Mouse (Mus musculus) urinary bladder, postnatal 4 days (tissue): ENCODE data around the gene Prkca.

ENCODE experiments used
- DNase-seq, 2 experiments: peaks; one replicate each; pipeline ENCODE4 v3.0.0; 2021 to 2022; ENCODE audit warnings: low spot score in 2 of 2

Gene Prkca

GRCm38 (mm10) chr11:108162110-108162509 is 181.6 kb downstream of the Prkca start:
- no peak for DNase-seq

DNA sequence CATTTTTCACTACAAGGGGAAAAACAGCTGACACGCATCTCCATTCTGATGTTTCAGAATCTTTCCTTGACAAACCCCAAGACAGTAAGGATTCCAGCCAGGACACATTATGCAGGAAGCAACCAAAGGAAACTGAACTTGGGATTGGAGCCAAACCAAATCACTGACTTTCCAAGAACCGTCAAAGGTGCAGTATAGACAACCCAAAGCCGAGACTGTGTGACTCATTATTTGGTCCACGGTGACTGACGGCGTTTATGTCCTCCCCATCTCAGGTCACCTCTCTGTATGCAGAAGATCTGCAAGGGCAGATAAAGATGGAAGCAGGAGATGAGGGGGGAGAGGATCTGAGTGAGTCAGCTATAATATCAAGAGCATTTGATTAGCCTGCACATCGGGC is 183.7 kb downstream of the Prkca start:
- DNase-seq: no peak

DNA sequence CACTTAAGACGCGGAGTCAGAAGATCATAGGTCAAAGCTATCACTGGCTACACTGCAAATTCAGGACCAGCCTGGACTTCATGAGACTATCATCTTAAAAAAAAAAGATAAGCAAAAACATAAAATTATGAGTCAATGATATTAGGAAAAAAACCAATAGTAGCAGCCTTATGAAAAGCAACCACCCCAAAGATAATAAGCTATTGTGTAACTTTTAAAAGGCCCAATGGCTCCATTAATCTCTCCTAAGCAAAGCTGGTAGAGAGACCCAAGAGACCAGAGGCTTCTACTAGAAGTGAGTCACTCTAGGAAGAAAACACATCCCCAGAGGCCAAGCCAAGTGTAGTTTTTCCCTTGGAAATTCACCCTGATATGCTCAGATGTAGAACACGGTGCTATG is 185.7 kb downstream of the Prkca start:
- DNase-seq: no peak

DNA sequence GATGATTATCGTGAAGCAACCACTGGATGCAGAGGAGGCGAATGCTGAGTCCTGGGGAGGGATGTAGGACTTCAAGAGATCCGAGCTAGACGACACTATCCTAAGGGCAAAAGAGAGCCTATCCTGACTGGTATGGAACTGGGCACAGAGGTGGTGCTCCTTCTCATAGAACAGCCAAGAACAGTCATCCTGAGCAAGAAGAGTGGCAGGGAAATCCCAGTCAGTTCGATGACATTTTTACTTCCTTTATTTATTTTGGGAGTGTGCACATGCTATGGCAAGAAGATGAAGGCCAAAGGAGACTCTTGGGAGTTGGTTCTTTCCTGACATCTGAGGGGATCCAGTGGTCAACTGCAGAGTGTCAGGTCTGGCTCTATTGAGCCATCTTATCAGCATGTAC is 186.7 kb downstream of the Prkca start:
- no peak for DNase-seq

DNA sequence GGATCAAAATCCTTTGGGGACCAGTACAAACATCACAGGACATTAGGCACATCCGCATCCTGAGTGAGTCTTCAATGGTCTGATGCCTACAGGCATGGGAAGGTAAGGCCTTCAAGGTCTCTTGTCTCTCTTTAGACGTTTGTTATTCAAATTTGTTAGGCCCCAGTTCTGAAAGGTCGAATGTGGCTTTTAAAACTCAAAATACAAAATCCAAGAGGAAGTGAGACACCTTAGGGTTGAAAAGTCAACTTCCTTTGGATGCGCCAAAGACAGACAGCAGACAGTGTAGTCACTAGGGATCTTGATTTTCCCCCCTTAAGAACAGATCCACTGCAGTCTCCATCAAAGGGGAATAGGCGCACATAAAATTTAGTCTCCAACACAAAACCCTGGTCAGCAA is 187.6 kb downstream of the Prkca start:
- no peak for DNase-seq

- DNase-seq: no peak
These were observed 188.6 kb downstream of the Prkca start for GRCm38 (mm10) chr11:108155088-108155580.

DNA sequence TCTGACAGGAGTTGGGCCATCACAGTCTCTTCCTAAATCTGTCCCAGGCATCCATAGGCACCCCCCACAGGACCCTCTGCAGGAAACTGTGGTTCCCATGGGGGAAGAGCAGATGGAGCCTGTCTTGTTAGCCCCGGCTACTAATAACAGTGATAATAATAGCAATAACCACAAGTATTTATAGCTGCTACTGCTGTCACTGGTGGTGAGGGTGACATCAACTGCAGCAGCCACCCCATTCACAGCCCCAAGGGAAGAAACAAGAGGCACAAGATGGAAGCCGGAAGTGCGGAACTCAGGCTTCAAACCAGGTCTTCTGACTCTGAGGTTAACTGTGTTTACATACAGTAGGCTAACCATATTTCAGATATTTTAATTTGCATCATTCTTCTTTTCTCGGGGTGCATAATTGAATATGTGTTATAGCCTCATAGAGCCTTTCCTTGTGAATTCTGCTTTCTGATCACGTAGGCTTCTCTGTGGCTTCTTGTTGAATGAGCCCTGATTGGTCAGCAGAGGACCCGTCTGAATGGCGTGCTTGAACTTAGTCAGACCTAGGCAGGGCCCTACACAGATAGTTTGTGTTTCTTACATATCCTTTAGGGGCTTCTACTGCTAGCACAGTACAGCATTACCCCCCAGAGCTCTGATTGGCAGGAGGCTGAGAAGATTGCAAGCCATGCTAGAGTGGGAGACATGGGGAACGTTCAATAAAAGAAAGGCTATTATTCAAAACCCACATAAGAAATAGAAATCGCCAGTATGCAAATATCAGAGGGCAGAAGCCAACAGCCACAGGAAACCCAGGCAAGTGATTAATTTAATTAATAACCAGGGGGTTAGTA is 189.5 kb downstream of the Prkca start:
- DNase-seq: no peak

DNA sequence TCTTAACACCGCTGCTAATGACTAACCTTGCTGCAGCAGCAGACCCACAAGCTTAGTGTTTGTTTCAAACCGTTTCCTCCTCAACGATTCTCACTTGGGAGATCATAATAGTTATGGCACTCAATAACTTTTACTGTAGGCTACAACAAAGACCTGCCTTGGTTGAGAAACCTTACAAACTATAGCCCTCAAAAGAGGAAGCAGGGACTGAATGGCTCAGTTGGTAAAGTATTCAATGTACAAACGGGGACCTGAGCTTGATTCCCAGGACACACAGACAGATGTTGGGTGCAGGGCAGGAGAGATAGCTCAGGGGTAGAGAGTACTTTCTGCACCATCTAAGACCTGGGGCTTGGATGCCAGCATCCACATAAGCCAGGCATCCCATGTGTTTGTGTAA is 191.1 kb downstream of the Prkca start:
- DNase-seq: no peak

DNA sequence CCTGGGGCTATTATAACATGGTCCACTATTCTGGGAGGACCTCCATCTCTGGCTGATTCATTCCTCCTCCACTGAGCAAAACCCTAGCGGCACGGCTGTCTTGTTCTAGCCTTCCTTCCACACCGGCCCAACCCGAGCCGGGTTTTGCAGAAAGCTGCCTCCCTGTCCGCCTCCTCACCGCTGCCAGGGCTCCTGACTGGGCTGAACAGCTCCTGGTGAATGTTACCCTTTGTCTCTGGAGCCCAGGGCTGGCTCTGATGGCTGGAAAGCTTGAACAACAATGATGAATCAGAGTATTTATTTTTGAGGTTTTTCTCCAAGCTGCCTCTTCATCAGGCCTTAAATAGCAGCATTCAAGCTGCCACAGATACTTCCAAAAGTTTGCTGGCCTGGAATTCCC is 193.3 kb downstream of the Prkca start:
- DNase-seq: peak in 1 of 2 experiments; percentile 64

GRCm38 (mm10) chr11:108149187-108149586 is 194.5 kb downstream of the Prkca start:
- DNase-seq: no peak

- no peak for DNase-seq
These were observed 195.2 kb downstream of the Prkca start for GRCm38 (mm10) chr11:108148491-108148890.

DNA sequence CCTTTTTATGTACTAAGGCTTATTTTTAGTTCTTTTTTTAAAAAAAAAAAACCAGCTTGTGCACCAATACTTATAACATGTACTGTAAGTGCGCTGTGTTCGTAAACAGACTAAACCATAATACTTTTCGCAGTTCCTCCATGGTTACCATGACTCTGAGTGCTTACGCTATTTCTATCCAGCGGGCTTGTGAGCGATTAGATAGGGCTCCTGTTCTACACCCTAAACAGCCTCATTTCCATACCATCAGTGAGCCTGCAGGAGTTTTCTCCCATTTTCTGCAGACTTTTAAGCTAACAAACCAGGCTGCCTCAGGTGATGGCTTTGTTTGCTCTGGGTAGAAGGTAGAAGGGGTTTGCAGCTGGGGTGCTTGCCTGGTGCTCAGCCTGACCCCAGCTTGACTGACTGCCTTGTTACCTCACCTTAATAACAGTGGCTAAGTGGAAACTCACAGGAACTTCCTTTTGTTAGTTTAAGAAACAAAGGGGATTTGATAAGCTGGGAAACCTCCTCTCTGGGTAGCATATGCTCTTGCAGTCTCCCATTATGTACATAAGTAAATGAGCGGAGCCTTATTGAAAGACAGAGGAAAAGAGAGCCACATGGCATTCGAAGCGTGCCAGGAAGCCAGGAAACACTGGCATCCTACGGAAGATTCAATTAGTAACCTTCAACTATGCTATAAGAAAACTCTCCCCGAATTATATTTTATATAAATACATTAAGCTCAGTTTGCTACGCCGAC is 197.8 kb downstream of the Prkca start:
- DNase-seq: no peak

DNA sequence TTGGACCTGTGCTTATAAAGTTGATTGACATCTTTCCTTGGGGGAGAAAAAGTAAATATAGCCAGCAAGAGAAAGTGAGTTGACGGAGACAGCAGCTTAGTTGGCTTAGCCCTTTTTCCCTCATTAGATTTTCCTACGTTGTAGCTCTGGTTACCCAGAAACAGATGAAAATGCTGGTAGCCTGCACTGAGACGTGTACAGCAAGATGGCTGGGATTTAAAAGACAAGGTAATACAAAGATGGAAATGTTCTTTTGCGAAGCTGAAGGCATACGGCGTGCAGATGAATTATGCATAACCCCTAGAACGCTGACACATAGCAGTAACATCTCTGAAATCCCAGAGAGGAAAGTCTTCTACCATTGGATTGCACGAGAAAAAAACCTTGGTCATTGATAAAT is 198.6 kb downstream of the Prkca start:
- no peak for DNase-seq

- DNase-seq: no peak
These were observed 200.0 kb downstream of the Prkca start for GRCm38 (mm10) chr11:108143739-108144138.

GRCm38 (mm10) chr11:108140028-108140427 is 203.7 kb downstream of the Prkca start:
- DNase-seq: peak in 1 of 2 experiments; percentile 67

DNA sequence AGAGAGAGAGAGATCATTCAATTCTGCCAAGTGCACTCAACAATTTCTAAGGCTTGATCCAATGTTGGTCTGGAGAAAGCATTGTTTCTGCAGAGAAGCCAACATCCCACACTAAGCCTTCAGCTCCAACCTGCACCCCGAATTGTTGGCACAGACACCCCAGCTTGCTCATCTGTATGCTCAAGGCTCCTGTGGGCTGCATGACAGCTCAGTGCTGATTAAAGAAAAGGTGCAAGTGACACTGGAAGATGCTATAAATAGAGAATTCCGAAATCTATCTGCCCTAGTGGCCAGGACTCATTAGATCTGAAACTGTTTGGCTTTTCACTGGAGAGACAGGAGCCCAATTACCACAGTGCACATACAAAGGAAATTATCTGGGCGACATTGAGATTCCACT is 207.4 kb downstream of the Prkca start:
- DNase-seq: no peak

DNA sequence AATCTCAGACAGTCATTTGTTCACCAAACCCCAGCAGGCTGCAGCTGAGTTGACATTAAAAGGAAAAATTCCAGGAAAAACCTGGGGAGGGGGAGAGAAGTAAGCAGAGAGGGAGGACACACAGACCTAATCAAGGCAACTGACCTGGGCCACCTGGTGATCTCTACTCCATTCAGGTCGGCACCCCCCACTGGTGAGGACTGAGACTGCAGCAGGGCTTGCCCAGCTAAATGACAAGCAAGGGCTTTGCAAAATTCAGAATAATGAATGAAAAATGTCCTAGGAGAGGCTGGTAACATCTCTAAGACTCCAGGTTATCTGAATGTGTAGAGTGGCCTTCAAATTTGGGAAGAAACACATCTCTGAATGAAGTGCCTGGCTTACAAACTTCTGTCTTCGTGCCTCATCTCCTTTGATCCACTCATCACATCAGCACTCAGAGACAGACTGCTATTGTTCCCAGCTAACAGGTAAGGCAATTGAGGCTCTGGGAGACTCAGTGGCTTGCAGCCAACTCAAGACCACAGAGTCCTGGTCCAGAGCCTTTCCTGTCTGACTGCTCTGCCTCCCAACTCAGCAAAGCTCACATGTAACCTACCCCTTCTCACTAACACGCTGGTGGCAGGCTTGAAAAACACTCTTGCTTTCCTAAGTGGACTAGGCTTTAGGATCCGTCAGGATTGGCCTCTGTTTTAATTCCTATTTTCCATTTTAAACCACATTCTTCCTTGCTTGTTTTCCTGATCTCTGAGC is 208.1 kb downstream of the Prkca start:
- DNase-seq: no peak

DNA sequence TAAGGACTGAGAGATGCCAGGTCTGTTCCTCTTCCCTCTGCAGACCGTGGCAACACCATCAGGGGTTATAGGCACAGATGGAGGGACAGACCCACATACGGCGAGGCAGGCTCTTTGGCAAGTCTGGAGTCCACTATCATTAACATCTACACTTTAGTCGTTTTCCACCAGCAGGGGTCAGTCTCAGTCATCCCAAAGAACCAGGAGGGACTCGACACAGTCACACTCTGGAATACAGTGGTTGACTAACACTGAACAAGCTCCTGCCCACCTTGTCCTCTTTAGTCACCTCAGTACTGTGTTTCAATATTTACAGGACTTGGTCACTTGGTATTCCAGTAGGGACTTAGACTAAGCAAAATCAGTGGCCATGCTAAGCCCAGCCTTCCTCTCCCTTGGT is 215.1 kb downstream of the Prkca start:
- DNase-seq: no peak

DNA sequence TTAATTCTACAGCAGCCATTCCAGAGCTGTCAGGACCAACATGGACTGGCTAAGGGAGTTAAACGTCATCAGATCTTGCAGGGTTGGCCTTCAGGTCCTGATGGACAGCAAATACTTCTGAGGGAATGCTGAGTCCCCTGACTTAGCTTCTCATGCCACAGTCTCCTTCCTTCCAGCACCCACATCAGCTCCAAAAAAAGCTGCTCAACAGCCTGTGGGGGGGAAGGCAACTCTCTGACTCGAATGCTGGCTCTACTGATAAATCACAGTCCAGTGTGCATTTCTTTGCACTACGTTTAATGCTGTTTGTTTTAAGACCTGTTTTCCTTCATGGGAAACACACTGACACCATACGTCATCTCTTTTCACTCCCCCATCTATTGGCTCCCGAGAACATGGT is 215.8 kb downstream of the Prkca start:
- no peak for DNase-seq

- no peak for DNase-seq
These were observed 221.2 kb downstream of the Prkca start for GRCm38 (mm10) chr11:108122486-108122885.

- no peak for DNase-seq
These were observed 223.0 kb downstream of the Prkca start for GRCm38 (mm10) chr11:108120708-108121107.

DNA sequence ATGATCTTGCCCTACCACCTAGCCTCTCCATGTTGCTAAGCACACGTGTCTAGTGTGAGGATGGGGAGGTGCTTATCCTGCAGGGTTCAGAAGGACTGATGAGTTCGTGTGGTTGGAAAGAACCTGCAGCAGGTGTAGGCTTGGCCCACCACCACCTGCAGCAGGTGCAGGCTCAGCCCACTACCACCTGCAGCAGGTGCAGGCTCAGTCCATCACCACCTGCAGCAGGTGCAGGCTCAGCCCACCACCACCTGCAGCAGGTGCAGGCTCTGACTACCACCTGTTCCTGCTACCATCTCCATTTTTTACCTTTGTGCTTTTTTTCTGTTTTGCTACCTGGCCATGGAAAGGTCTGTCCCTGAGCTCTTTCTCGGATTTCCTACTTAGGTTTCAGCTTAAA is 223.9 kb downstream of the Prkca start:
- DNase-seq: no peak
